Mouse (Mus musculus): ENCODE measurements around the gene Usp19. TPM values are rescaled to one million over a fixed set of nuclear protein-coding genes. Genes with fewer than 3 reads are reported as not detected.

The Usp19 gene
- total and polyA plus RNA-seq, 2 experiments: 24.3 to 80.5 TPM

DNA sequence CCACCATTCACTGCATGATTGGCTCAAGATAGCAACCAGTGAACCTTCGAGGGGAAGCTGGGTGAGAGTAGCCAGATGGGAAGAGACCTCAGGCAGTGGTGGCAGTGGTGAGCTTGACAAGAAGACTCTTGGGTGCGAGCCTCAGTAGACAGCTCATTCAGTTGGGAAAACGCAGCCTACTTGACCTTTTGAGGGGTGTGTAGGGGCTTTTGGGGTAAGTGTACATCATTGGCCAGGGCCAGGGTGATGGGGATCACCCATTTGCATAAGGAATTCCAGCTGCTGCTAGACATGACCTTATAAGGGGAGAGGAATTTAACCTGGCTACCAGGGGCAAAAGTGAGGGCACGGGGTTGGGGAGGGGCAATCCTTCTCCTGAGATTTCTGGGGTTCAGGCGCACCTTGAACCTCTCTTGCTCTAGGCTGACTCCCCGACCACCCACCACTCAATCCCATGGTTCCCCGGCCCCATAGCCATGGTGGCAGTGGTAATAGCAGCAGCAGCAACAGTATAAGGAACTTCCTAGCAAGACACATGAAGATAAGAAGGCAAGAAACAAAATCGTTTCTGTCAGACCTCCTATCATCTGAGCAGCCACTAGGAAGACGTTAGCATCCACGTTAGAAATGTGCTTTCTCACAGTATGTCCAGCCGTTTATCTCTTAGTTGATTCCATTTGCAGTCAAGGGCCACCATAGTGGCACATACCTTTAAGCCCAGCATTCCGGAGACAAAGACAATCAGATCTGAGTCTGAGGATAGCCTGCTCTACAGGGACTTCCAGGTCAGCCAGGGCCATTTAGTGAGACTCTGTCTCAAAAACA is 34.4 kb upstream of the Usp19 start:
- Histone ChIP-seq H3K27me3 (ENCODE audit: control insufficient read depth, insufficient read depth, low read length) (no peaks in the 10 kb centered on the region), H3K36me3 (ENCODE audit: control insufficient read depth, insufficient read depth, low read length) (no peaks in the 10 kb centered on the region), H3K4me1 (ENCODE audit: control insufficient read depth, insufficient read depth, low read length) (no peaks in the 10 kb centered on the region), H3K4me3 (ENCODE audit: insufficient read depth, low read depth, low read length) (no peak overlapping the region), H3K9ac (ENCODE audit: low read depth, low read length) (no peak overlapping the region), H3K79me2 (ENCODE audit: control insufficient read depth, insufficient read depth, low read length) (no peaks in the 10 kb centered on the region), H3K27ac (replicated peaks; ENCODE audit: insufficient read depth, low read depth, low read length) (no peak overlapping the region)
- TF ChIP-seq CTCF (IDR thresholded peaks at IDR 0.05; ENCODE audit: low read depth, low read length): no peak
- TF ChIP-seq POLR2A (IDR thresholded peaks at IDR 0.05; ENCODE audit: extremely low read depth, insufficient read depth, low read length): no peak
- DNase-seq (ENCODE audit: extremely low read depth, low read depth, low spot score): no peak
- 82% methylated on average over 12 of the region's 12 CpGs for WGBS

GRCm38 (mm10) chr9:108456953-108457352 is 33.4 kb upstream of the Usp19 start:
- DNase-seq (ENCODE audit: extremely low read depth, low read depth, low spot score): no peak
- Histone ChIP-seq H3K4me1 (ENCODE audit: control insufficient read depth, insufficient read depth, low read length) (peaks cover 7% of the 10 kb centered on the region), H3K36me3 (ENCODE audit: control insufficient read depth, insufficient read depth, low read length) (no peaks in the 10 kb centered on the region), H3K27me3 (ENCODE audit: control insufficient read depth, insufficient read depth, low read length) (no peaks in the 10 kb centered on the region), H3K9ac (ENCODE audit: low read depth, low read length) (no peak overlapping the region), H3K4me3 (ENCODE audit: insufficient read depth, low read depth, low read length) (no peak overlapping the region), H3K27ac (replicated peaks; ENCODE audit: insufficient read depth, low read depth, low read length) (no peak overlapping the region), H3K79me2 (ENCODE audit: control insufficient read depth, insufficient read depth, low read length) (peaks cover 5% of the 10 kb centered on the region; the same call in 1 of the 2 replicates)
- 93% methylated on average over 10 of the region's 10 CpGs for WGBS
- TF ChIP-seq CTCF (IDR thresholded peaks at IDR 0.05; ENCODE audit: low read depth, low read length): no peak
- TF ChIP-seq POLR2A (IDR thresholded peaks at IDR 0.05; ENCODE audit: extremely low read depth, insufficient read depth, low read length): no peak

DNA sequence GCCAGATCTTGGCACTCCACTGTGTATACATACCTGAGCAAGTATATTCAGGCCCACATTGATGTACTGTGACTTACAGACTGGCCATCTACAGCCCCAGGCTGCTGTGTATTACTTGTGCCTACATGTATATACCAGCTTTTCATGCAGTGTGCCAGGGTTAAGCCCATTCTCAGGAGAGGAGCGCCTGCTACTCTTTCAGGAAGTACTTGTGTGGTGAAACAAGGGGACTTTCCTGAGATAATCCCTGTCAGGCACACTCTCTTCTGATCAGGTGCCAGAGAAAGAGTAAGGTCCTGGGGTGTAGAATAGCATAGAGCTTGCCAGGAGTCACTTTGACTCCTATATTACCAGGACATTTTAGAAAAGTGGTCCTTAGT is 30.5 kb upstream of the Usp19 start:
- WGBS: 63% methylated on average over 1 of the region's 1 CpGs
- no peak overlapping the region for H3K9ac ChIP-seq (ENCODE audit: low read depth, low read length)
- H3K79me2 ChIP-seq (ENCODE audit: control insufficient read depth, insufficient read depth, low read length): peaks cover 5% of the 10 kb centered on the region; the same call in 1 of the 2 replicates
- H3K4me3 ChIP-seq (ENCODE audit: insufficient read depth, low read depth, low read length): peak overlapping the region; percentile 77; the same call in 1 of the 2 replicates
- no peaks in the 10 kb centered on the region for H3K27me3 ChIP-seq (ENCODE audit: control insufficient read depth, insufficient read depth, low read length)
- H3K36me3 ChIP-seq (ENCODE audit: control insufficient read depth, insufficient read depth, low read length): peaks cover 4% of the 10 kb centered on the region
- 0 out of 2 replicates have a peak overlapping the region, but pooled peaks have one; percentile 38 for H3K27ac ChIP-seq (replicated peaks; ENCODE audit: insufficient read depth, low read depth, low read length)
- no peak for DNase-seq (ENCODE audit: extremely low read depth, low read depth, low spot score)
- peaks cover 7% of the 10 kb centered on the region for H3K4me1 ChIP-seq (ENCODE audit: control insufficient read depth, insufficient read depth, low read length)
- TF ChIP-seq POLR2A (IDR thresholded peaks at IDR 0.05; ENCODE audit: extremely low read depth, insufficient read depth, low read length) (no peak), CTCF (IDR thresholded peaks at IDR 0.05; ENCODE audit: low read depth, low read length) (no peak)

DNA sequence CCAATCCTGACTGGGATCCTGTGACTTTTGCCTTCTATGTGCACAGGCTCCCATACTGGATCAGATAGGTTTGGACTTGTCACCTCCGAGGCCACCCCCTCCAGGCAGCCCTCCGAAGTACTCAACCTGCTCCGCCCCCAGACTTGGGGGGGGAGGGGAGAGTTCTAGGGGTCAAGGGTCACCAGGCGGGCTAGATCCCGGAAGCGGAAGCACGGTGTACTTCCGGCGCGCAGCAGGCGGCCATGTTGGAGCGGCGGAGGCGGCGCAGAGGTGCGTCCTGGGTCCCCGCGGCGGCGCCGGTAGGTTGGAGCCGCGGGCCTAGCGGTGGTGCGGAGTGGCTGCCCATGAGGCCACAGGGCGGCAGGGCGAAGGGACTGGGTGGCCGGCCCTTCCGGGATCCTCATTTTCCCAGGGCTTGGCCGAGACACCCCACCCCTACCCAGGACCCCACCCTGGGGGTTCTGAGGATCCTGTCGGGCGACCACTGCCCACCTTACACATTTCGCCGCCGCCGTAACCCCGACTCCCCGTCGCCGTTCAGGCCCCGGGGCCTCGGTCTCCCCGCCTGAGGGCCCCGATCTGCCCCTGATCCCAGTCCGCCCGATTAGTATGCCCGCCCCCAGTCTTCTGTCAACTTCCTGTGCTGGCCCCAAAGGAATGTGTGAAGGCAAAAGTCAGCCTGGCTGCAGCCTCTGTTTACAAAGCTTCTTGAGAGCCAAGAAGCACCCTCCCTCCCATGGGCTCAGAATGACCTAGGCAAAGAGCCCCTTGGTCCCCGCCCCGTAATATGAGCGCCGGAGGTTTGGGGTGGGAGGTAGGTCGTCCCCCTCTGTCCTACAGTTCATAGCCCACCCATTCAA is 29.9 kb upstream of the Usp19 start, which contains the start of gene Ccdc71:
Gene Ccdc71, plus strand, starts transcription at position 209 of the 860 bp plus-strand sequence.
- H3K9ac ChIP-seq (ENCODE audit: low read depth, low read length): peak within 1 kb of the TSS; percentile 92
- H3K4me3 ChIP-seq (ENCODE audit: insufficient read depth, low read depth, low read length): peak within 1 kb of the TSS; percentile 77
- H3K27ac ChIP-seq (replicated peaks; ENCODE audit: insufficient read depth, low read depth, low read length): peak within 1 kb of the TSS; percentile 74
- peaks cover 7% of the 10 kb centered on the region for H3K4me1 ChIP-seq (ENCODE audit: control insufficient read depth, insufficient read depth, low read length)
- no peaks in the 10 kb centered on the region for H3K27me3 ChIP-seq (ENCODE audit: control insufficient read depth, insufficient read depth, low read length)
- H3K36me3 ChIP-seq (ENCODE audit: control insufficient read depth, insufficient read depth, low read length): peaks cover 4% of the 10 kb centered on the region
- WGBS: under 1% methylated on average over 52 of the region's 52 CpGs
- H3K79me2 ChIP-seq (ENCODE audit: control insufficient read depth, insufficient read depth, low read length): peaks cover 5% of the 10 kb centered on the region; the same call in 1 of the 2 replicates
- peak; percentile 64 for DNase-seq (ENCODE audit: extremely low read depth, low read depth, low spot score)
- no peak for TF ChIP-seq CTCF (IDR thresholded peaks at IDR 0.05; ENCODE audit: low read depth, low read length)
- peak; percentile 38; the same call in 1 of the 2 replicates for TF ChIP-seq POLR2A (IDR thresholded peaks at IDR 0.05; ENCODE audit: extremely low read depth, insufficient read depth, low read length)

DNA sequence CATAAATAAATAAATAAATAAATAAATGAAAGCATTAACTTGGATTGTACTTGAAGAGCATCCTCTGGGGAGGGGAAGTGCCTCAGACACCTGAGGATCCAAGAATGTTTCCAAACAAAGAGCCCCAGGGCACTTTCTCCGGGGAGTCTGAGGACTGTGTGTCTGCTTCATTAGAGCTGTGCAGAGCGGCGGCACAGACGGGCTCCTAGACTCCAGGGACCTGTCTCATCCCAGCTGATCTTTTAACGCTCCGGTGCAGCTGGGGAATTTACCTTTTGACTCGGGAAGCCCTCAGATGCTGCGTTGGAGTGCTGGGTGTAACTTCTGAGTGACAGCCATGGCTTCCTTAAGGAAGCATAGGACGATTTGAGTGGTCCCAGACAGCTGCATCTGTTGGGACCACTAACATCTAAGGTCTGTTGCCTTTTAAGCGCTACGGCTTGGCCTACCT is 29.2 kb upstream of the Usp19 start, which contains the start of gene Klhdc8b:
Gene Klhdc8b, minus strand, starts transcription at position 401 of the 451 bp plus-strand sequence.
- Histone ChIP-seq H3K36me3 (ENCODE audit: control insufficient read depth, insufficient read depth, low read length) (peaks cover 4% of the 10 kb centered on the region), H3K79me2 (ENCODE audit: control insufficient read depth, insufficient read depth, low read length) (peaks cover 5% of the 10 kb centered on the region; the same call in 1 of the 2 replicates), H3K4me1 (ENCODE audit: control insufficient read depth, insufficient read depth, low read length) (peaks cover 7% of the 10 kb centered on the region), H3K9ac (ENCODE audit: low read depth, low read length) (peak within 1 kb of the TSS; percentile 92), H3K27ac (replicated peaks; ENCODE audit: insufficient read depth, low read depth, low read length) (peak within 1 kb of the TSS; percentile 74), H3K27me3 (ENCODE audit: control insufficient read depth, insufficient read depth, low read length) (no peaks in the 10 kb centered on the region), H3K4me3 (ENCODE audit: insufficient read depth, low read depth, low read length) (peak within 1 kb of the TSS; percentile 77)
- 19% methylated on average over 11 of the region's 11 CpGs for WGBS
- DNase-seq (ENCODE audit: extremely low read depth, low read depth, low spot score): no peak
- no peak for TF ChIP-seq POLR2A (IDR thresholded peaks at IDR 0.05; ENCODE audit: extremely low read depth, insufficient read depth, low read length)
- no peak for TF ChIP-seq CTCF (IDR thresholded peaks at IDR 0.05; ENCODE audit: low read depth, low read length)

All from liver, adult 2 months (tissue).